12 mouse cellular contexts compared by ENCODE assay signal in the genomic region with DNA sequence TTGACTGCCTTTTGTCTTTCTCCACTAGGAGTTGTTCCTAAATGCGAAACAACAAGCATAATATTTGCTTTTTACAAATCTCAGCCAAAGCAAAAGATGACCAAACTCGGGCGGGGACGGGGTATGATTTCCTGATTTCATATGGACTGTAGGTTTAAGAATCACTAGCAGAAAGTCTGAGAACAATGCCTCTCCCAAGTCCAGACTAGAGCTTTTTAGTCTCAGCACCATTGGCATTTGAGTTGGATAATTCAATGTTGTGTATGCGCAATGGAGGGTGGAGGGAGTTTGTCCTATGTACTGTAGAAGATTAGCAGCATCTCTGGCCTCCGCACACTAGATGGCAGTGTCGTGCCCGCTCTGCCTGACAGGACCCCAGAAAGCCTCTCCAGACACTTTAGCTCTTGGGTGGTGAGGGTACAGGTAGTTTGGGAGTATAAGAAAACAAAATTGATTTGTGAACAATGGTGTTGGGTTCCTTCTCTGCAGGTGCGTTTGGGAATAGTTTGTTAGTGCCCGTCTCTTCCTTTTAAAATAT. TPM values are rescaled to one million over a fixed set of nuclear protein-coding genes. Genes with fewer than 3 reads are reported as not detected.
DNase-seq lines count a peak whose midpoint lies in the region; ATAC-seq and TF ChIP-seq lines count a peak whose summit lies in the region.
"Had no signal": no experiment of that assay in that cellular context is flagged by ENCODE, and none has a peak within 500 bp of the region (broad histone marks: within the 10 kb centered on the region; RNA-seq: fewer than 3 reads in every experiment).

No protein-coding gene starts in this region.

- in situ Hi-C loops in Patski (cut with MboI; ENCODE audit: low pct_unique_long_range_greater_than_20kb) = no loop called here

- TF ChIP-seq POLR2A in cerebellum, adult 2 months (IDR thresholded peaks at IDR 0.05; ENCODE audit: borderline replicate concordance, insufficient read depth, low read length) = no peak

- H3K9ac ChIP-seq in forebrain, embryonic 12.5 days = no peak overlapping the region
- no peak overlapping the region for H3K9ac ChIP-seq in forebrain, embryonic 15.5 days (replicated peaks)
- H3K9ac ChIP-seq in lung, embryonic 14.5 days = no peak overlapping the region
- H3K9ac ChIP-seq: stomach, embryonic 15.5 days had no signal

- H3K9me3 ChIP-seq in forebrain, embryonic 12.5 days = no peaks in the 10 kb centered on the region
- H3K9me3 ChIP-seq in forebrain, embryonic 15.5 days = no peaks in the 10 kb centered on the region
- H3K9me3 ChIP-seq in lung, embryonic 14.5 days (ENCODE audit: low read depth, low read length) = no peaks in the 10 kb centered on the region
- H3K9me3 ChIP-seq: stomach, embryonic 15.5 days had no signal

- peaks cover 24% of the 10 kb centered on the region for H3K4me1 ChIP-seq in forebrain, embryonic 12.5 days
- H3K4me1 ChIP-seq in forebrain, embryonic 15.5 days = peaks cover 9% of the 10 kb centered on the region
- H3K4me1 ChIP-seq in lung, embryonic 14.5 days (ENCODE audit: insufficient read depth) = no peaks in the 10 kb centered on the region
- H3K4me1 ChIP-seq in cerebellum, adult 2 months (ENCODE audit: control insufficient read depth, insufficient read depth, low read length) = no peaks in the 10 kb centered on the region
- H3K4me1 ChIP-seq: stomach, embryonic 15.5 days had no signal

- H3K4me2 ChIP-seq in forebrain, embryonic 12.5 days = no peak overlapping the region
- no peak overlapping the region for H3K4me2 ChIP-seq in forebrain, embryonic 15.5 days (replicated peaks)
- no peak overlapping the region for H3K4me2 ChIP-seq in lung, embryonic 14.5 days
- H3K4me2 ChIP-seq: stomach, embryonic 15.5 days had no signal

- 75% methylated on average over 10 of the region's 10 CpGs for WGBS in forebrain, embryonic 12.5 days
- 68% methylated on average over 10 of the region's 10 CpGs for WGBS in forebrain, embryonic 15.5 days
- 79% methylated on average over 10 of the region's 10 CpGs for WGBS in lung, embryonic 14.5 days
- WGBS in cerebellum, adult 2 months = 91% methylated on average over 10 of the region's 10 CpGs

- ATAC-seq in forebrain, embryonic 12.5 days (ENCODE audit: low FRiP score) = no peak; the same call in 1 of the 2 replicates
- ATAC-seq in forebrain, embryonic 15.5 days (replicated peaks) = no peak
- no peak for ATAC-seq in lung, embryonic 14.5 days (ENCODE audit: insufficient read depth)
- no peak for ATAC-seq in Patski

- CTCF ChIA-PET in Patski (lab: Charles Lee) = interaction anchor here (1.1 to 2.8 kb wide), 2 partner anchors 9 kb away, joined by 5 to 10 read pairs; no protein-coding TSS in a partner anchor

- DNase-seq in lung, embryonic 14.5 days = peak; percentile 6
- no peak for DNase-seq in lung, adult 18-20 months
- DNase-seq in Patski (ENCODE audit: low read depth, low spot score) = no peak
- DNase-seq in splenic B cell, adult 2 months (ENCODE audit: low read depth, low spot score) = peak; percentile 51
- DNase-seq in cerebellum, adult 2 months = no peak
- no peak for DNase-seq in Muller cell, postnatal 12 days (ENCODE audit: inconsistent ontology term)
- DNase-seq: right cerebral cortex, adult 18-20 months had no signal

- 0 out of 2 replicates have a peak, but pooled peaks cover 6% of the 10 kb centered on the region for H3K27me3 ChIP-seq in forebrain, embryonic 12.5 days
- H3K27me3 ChIP-seq in forebrain, embryonic 15.5 days = no peaks in the 10 kb centered on the region
- no peaks in the 10 kb centered on the region for H3K27me3 ChIP-seq in lung, embryonic 14.5 days (ENCODE audit: insufficient read depth, low read length)
- H3K27me3 ChIP-seq in Patski = peaks cover 5% of the 10 kb centered on the region
- H3K27me3 ChIP-seq in splenic B cell, adult 2 months (ENCODE audit: control insufficient read depth, insufficient read depth, low read length, poor library complexity, severe bottlenecking) = no peaks in the 10 kb centered on the region
- no peaks in the 10 kb centered on the region for H3K27me3 ChIP-seq in cerebellum, adult 2 months (ENCODE audit: control insufficient read depth, insufficient read depth, low read length)
- H3K27me3 ChIP-seq: stomach, embryonic 15.5 days had no signal

- no peaks in the 10 kb centered on the region for H3K36me3 ChIP-seq in forebrain, embryonic 12.5 days (replicated peaks)
- no peaks in the 10 kb centered on the region for H3K36me3 ChIP-seq in forebrain, embryonic 15.5 days
- H3K36me3 ChIP-seq in lung, embryonic 14.5 days (ENCODE audit: insufficient read depth) = no peaks in the 10 kb centered on the region
- H3K36me3 ChIP-seq in splenic B cell, adult 2 months (ENCODE audit: control insufficient read depth, insufficient read depth, low read length, poor library complexity, severe bottlenecking) = no peaks in the 10 kb centered on the region
- H3K36me3 ChIP-seq: G1E; stomach, embryonic 15.5 days had no signal

- no peak overlapping the region for H3K4me3 ChIP-seq in forebrain, embryonic 12.5 days (replicated peaks)
- H3K4me3 ChIP-seq in forebrain, embryonic 15.5 days = no peak overlapping the region
- H3K4me3 ChIP-seq in lung, embryonic 14.5 days (ENCODE audit: low read depth, low read length) = no peak overlapping the region
- H3K4me3 ChIP-seq in cerebellum, adult 2 months (replicated peaks; ENCODE audit: insufficient read depth, low read depth, low read length) = no peak overlapping the region
- H3K4me3 ChIP-seq: stomach, embryonic 15.5 days had no signal

- peak overlapping the region; percentile 57 for H3K27ac ChIP-seq in forebrain, embryonic 12.5 days
- H3K27ac ChIP-seq in forebrain, embryonic 15.5 days (replicated peaks) = no peak overlapping the region
- no peak overlapping the region for H3K27ac ChIP-seq in lung, embryonic 14.5 days (ENCODE audit: low read depth)
- H3K27ac ChIP-seq in cerebellum, adult 2 months (ENCODE audit: insufficient read depth, low read length) = no peak overlapping the region
- H3K27ac ChIP-seq: stomach, embryonic 15.5 days had no signal

- POLR2A ChIA-PET in Patski (lab: Charles Lee) = no interaction called here

- TF ChIP-seq CTCF in lung, embryonic 14.5 days (IDR thresholded peaks at IDR 0.05; ENCODE audit: low read depth) = peak; percentile 15; the same call in 1 of the 2 replicates
- peak; percentile 53 for TF ChIP-seq CTCF in Patski (IDR thresholded peaks at IDR 0.05)
- TF ChIP-seq CTCF in cerebellum, adult 2 months (IDR thresholded peaks at IDR 0.05; ENCODE audit: borderline replicate concordance, insufficient read depth, low read depth, low read length) = no peak

RNA-seq across cellular contexts. Expression of a gene that starts 10.8 kb away (rescaled TPM):
- 0.27 TPM in 1 of 2 replicates, not detected in the other for polyA plus RNA-seq in forebrain, embryonic 12.5 days (2016; fragmentation: Nextera tagmentation; extraction: Ambion mirVana)
- 0.45 and 0.47 TPM in 2 replicates for polyA plus RNA-seq in forebrain, embryonic 15.5 days (2015; fragmentation: Nextera tagmentation; extraction: Ambion mirVana)
- not detected in 2 replicates for polyA plus RNA-seq in lung, embryonic 14.5 days (2014; fragmentation: Nextera tagmentation; extraction: Ambion mirVana)
- polyA plus RNA-seq in Patski (2021) = not detected
- polyA plus RNA-seq in cerebellum, adult 2 months (2012; rRNA removed) = not detected in 2 replicates
- polyA plus RNA-seq: G1E; lung, embryonic 16.5 days had no signal

RNA-seq across cellular contexts. Expression of a gene that starts 39.2 kb away (rescaled TPM):
- 0.10 TPM in 1 of 2 replicates, not detected in the other for polyA plus RNA-seq in forebrain, embryonic 12.5 days (2016; fragmentation: Nextera tagmentation; extraction: Ambion mirVana)
- 0.08 TPM in 1 of 2 replicates, not detected in the other for polyA plus RNA-seq in forebrain, embryonic 15.5 days (2015; fragmentation: Nextera tagmentation; extraction: Ambion mirVana)
- 5.0 and 5.8 TPM in 2 replicates for polyA plus RNA-seq in lung, embryonic 14.5 days (2014; fragmentation: Nextera tagmentation; extraction: Ambion mirVana)
- polyA plus RNA-seq in Patski (2021) = 0.19 TPM
- polyA plus RNA-seq in cerebellum, adult 2 months (2012; rRNA removed) = 0.11 and 0.16 TPM in 2 replicates
- polyA plus RNA-seq: G1E had no signal

Comparison
In these comparisons a context has a peak if more than half of its experiments do, and no peak if none do; other contexts are left out.
1. DNase-seq: peak in lung, embryonic 14.5 days (single experiment) and splenic B cell, adult 2 months (single experiment); none in lung, adult 18-20 months (0 of 2), Patski (single experiment), cerebellum, adult 2 months (0 of 2) and Muller cell, postnatal 12 days (single experiment).